Mouse (Mus musculus): ENCODE measurements around the gene Exosc1. TPM values are rescaled to one million over a fixed set of nuclear protein-coding genes. Genes with fewer than 3 reads are reported as not detected.

Exosc1 gene
- total and polyA plus RNA-seq, 3 experiments = 56.6 to 109 (median 68.6) TPM

- TF ChIP-seq USF2 (conservative IDR thresholded peaks at IDR 0.05; ENCODE audit: low read depth, low read length) (peak; percentile 93), MAFK (IDR thresholded peaks at IDR 0.05; ENCODE audit: insufficient replicate concordance, low read length) (no peak), TCF12 (IDR thresholded peaks at IDR 0.05; ENCODE audit: low read depth, low read length) (peak; percentile 89), NELFE (IDR thresholded peaks at IDR 0.05; ENCODE audit: low read depth, low read length) (peak; percentile 89), MYC (IDR thresholded peaks at IDR 0.05; ENCODE audit: low read depth, low read length) (peak; percentile 16; the same call in 1 of the 2 replicates), ELF1 (IDR thresholded peaks at IDR 0.05; ENCODE audit: low read depth, low read length) (peak; percentile 78), MEF2A (IDR thresholded peaks at IDR 0.05; ENCODE audit: borderline replicate concordance, low read depth, low read length) (no peak; the same call in 1 of the 2 replicates), ZC3H11A (IDR thresholded peaks at IDR 0.05; ENCODE audit: low read depth, low read length) (no peak), RAD21 (IDR thresholded peaks at IDR 0.05; ENCODE audit: low read depth, low read length) (no peak), CHD2 (IDR thresholded peaks at IDR 0.05; ENCODE audit: low read length) (no peak), KAT2A (IDR thresholded peaks at IDR 0.05; ENCODE audit: insufficient replicate concordance, low read length) (0 out of 2 replicates have a peak, but pooled peaks have one; percentile 55), RCOR1 (conservative IDR thresholded peaks at IDR 0.05; ENCODE audit: low read depth, low read length) (no peak), IRF4 (IDR thresholded peaks at IDR 0.05; ENCODE audit: low read depth, low read length) (peak; percentile 11; the same call in 1 of the 2 replicates), ZNF384 (IDR thresholded peaks at IDR 0.05; ENCODE audit: low read depth, low read length) (no peak), CTCF (conservative IDR thresholded peaks at IDR 0.05 in 1 of 2, IDR thresholded peaks at IDR 0.05 in 1 of 2; ENCODE audit: low read depth in 2 of 2, low read length in 2 of 2) (peak in 1 of 2 experiments; percentile 31; a peak in 2 of 4 replicates), USF1 (IDR thresholded peaks at IDR 0.05; ENCODE audit: low read depth, low read length) (peak; percentile 96), JUN (IDR thresholded peaks at IDR 0.05; ENCODE audit: insufficient read depth, low read depth, low read length) (no peak), UBTF (IDR thresholded peaks at IDR 0.05; ENCODE audit: low read depth, low read length) (no peak), HCFC1 (IDR thresholded peaks at IDR 0.05; ENCODE audit: low read depth, low read length) (peak; percentile 67), BHLHE40 (IDR thresholded peaks at IDR 0.05; ENCODE audit: low read depth, low read length) (peak; percentile 90)
Observed at GRCm38 (mm10) chr19:41980819-41981594, 47.8 kb upstream of the Exosc1 start, which contains the start of gene Mms19 (continued).

DNA sequence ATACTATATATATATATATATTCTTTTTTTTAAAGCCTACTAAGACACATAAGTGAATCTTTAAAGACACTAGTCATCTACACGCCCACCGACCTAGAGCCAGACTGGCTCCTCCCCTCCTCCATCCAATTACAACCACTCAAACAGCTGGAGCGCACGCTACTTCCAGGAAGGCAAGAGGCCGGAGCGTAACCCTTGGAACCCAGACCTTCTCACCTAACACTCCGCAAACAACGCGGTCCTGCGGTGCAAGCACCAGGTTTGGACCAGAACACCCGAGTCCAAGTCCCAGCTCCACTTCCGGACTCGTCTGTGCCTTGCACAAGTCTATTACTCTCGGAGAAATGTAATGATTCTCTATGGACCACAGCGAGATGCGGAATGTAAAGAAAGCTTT lies 47.2 kb upstream of the Exosc1 start:
- peak; percentile 65 for DNase-seq (ENCODE audit: extremely low read depth)
- H3K9ac ChIP-seq (ENCODE audit: insufficient read depth, low read depth) = peak overlapping the region; percentile 29
- peaks cover 0 to 46% of the 10 kb centered on the region in 2 experiments; a peak in 2 of 4 replicates for H3K4me1 ChIP-seq (ENCODE audit: control insufficient read depth in 1 of 2, insufficient read depth in 2 of 2)
- H3K79me2 ChIP-seq (replicated peaks; ENCODE audit: control insufficient read depth, extremely low read depth, insufficient read depth, poor library complexity, severe bottlenecking) = peaks cover 25% of the 10 kb centered on the region
- peak overlapping the region; percentile 67 for H3K4me2 ChIP-seq (ENCODE audit: insufficient read depth, low read depth, poor library complexity, severe bottlenecking)
- in situ Hi-C loops (cut with MboI; ENCODE audit: low pct_ligation_motif_present, low pct_unique_long_range_greater_than_20kb, low sequenced_read_pairs) = no loop called here
- peaks cover 24% of the 10 kb centered on the region for H3K27me3 ChIP-seq (replicated peaks)
- peak overlapping the region; percentile 16 for H3K27ac ChIP-seq (ENCODE audit: insufficient read depth, low read depth)
- no peaks in the 10 kb centered on the region for H3K9me3 ChIP-seq (replicated peaks; ENCODE audit: low read length)
- TF ChIP-seq TCF12 (IDR thresholded peaks at IDR 0.05; ENCODE audit: low read depth, low read length) (no peak), E2F4 (IDR thresholded peaks at IDR 0.05; ENCODE audit: insufficient replicate concordance, low read depth, low read length) (no peak), GABPA (IDR thresholded peaks at IDR 0.05; ENCODE audit: insufficient replicate concordance, low read depth, low read length) (no peak), ZC3H11A (IDR thresholded peaks at IDR 0.05; ENCODE audit: low read depth, low read length) (no peak), USF2 (conservative IDR thresholded peaks at IDR 0.05; ENCODE audit: low read depth, low read length) (no peak), ELF1 (IDR thresholded peaks at IDR 0.05; ENCODE audit: low read depth, low read length) (peak; percentile 29; the same call in 1 of the 2 replicates), JUND (conservative IDR thresholded peaks at IDR 0.05; ENCODE audit: low read depth, low read length) (no peak), CHD2 (IDR thresholded peaks at IDR 0.05; ENCODE audit: low read length) (0 out of 2 replicates have a peak, but pooled peaks have one; percentile 8), ZNF384 (IDR thresholded peaks at IDR 0.05; ENCODE audit: low read depth, low read length) (no peak), SIN3A (IDR thresholded peaks at IDR 0.05; ENCODE audit: low read length) (peak; percentile 78)
- peaks cover 1 to 20% of the 10 kb centered on the region in 2 experiments for H3K36me3 ChIP-seq (replicated peaks in 1 of 2; ENCODE audit: control insufficient read depth in 1 of 2, insufficient read depth in 1 of 2, low read length in 1 of 2)
- dilution Hi-C loops (cut with MboI; ENCODE audit: extremely low pct_ligation_motif_present, extremely low pct_unique_long_range_greater_than_20kb, low sequenced_read_pairs) = no loop called here
- peak overlapping the region; percentile 65 to 86 (median 83) for H3K4me3 ChIP-seq (replicated peaks in 1 of 3; ENCODE audit: low read depth in 2 of 3, low read length in 2 of 3, poor library complexity in 1 of 3)

All from CH12.LX (cell line).